Mouse (Mus musculus) heart, adult 9 months (tissue): ENCODE data around the gene Slc17a9.
A peak's percentile ranks its signal among the peaks of the same experiment; 100 is the strongest.

ENCODE experiments used
- DNase-seq, 2 experiments: peaks; one replicate each; pipeline ENCODE4 v3.0.0; 2022; ENCODE audit warnings: low spot score in 2 of 2

Slc17a9 gene

DNA sequence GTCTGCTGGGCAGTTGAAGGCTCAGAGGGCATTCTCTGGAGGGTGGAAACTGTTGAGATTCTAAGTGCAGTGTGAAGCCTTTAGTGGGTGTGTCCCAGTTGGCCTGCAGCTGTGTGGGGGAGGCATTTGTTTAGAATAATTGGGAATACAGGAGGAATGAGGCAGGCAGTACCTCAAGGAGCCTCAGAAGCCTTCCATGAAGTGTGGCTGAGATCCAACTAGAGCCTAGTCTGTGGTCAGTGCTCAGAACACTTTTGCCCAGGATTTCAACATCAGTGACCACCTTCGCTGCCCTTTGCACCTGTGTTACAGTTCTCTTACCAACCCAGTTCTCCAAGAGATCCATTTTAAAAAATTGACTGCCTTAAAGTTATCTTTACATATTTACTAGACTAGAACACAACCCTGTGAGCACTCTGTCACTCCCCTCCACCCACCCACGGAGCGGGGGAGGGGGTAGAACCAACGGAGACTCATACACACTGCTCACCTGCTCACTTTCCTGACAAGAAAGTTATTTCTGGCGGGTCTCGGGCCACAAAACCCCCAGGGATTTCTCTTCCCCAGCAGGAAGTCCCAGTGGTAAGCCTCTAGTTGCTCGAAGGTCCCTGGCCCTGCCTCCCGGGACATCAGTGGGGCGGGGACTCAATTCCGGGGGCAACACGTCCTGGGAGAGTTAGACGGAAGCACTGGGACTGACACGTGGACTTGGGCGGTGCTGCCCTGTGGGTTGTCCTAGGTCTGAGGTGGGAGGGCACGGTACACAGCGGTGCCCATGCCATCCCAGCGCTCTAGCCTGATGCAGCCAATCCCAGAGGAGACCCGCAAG is at the start of gene Slc17a9:
Gene Slc17a9 (plus strand): TSS at position 679 of the 829 bp plus-strand sequence.
- peak; percentile 60 to 75 for DNase-seq

DNA sequence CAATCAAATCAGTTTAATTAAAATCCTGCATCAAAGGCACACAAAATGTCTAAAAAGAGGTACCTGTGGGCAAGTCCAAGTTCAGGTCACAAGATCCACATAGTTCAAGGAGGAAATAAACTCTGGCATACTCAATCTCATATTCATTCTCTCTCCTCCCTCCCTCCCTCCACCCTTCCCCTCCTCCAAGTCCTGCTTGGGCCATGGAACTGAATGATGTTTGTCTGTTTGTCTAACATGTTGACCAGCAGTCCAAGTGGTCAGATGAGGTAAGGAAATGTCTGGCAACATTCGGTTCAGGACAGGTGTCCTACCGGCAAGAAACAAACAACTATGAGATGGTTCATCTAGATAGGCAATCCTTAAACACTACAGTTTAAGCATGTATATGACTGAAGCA is 48.4 kb upstream of the Slc17a9 start:
- DNase-seq, result no peak

DNA sequence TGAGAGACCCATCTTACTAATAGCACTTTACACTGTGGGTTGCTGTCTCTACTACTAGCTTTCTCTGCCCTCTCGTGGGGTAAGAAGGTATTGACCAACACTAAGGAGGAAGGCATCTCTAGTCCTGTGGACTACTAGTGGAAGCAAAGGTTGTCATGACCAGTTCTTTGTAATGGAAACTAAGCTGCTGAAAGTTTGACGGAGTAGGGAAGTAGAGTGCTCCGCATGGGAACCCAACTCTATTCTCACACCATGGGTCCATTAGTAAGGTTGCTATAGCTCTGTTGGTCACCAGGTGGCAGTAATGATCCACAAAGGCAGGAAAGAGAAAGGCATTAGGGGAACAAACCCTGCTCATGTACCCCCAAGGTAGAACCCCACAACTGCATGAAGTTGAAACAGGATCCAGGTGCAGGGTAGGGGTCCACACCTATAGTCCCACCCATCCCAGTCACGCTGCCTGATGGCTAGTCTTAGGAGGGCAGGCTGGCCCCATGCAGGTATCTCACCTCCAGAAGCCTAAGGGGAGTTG is 46.4 kb upstream of the Slc17a9 start:
- DNase-seq, result peak; percentile 58 to 71

DNA sequence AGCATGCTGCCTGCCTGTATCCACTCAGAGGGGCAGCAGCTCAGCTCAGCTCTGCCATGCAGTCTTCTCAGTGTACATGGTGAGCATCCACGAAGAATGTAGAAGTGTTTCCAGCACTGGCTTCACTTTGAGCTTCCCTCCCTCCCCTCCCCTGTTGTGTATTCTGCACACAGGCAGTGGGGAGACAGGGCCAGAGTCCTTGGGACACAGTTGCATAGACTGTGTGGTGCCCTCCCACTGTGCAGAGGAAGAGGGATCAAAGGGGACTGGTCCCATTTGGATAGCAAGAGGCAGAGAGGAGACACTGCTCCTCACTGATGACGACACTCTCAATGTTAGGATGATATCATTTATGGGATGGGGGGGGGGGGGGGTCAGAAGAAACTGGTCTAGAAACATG is 43.8 kb upstream of the Slc17a9 start:
- DNase-seq, result no peak

DNA sequence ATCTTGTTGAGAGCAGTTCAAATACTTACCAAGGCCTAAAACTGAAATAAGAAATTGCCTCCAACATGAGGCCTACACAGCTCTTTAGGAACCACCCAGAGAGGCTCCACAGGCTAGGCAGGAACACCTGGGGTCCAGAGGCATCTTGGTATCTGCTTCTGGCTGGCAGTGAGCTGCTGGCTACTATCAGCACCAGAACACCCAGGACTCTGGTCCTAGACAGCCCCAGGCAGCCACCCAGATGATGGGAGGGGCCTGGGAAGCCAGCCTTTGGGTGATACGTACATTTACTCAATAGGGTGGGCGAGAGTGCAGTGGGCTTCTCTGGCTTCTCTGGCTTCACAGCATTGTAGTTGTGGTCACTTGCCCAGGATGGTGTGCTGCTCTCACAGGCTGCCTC is 41.5 kb upstream of the Slc17a9 start:
- no peak for DNase-seq

DNA sequence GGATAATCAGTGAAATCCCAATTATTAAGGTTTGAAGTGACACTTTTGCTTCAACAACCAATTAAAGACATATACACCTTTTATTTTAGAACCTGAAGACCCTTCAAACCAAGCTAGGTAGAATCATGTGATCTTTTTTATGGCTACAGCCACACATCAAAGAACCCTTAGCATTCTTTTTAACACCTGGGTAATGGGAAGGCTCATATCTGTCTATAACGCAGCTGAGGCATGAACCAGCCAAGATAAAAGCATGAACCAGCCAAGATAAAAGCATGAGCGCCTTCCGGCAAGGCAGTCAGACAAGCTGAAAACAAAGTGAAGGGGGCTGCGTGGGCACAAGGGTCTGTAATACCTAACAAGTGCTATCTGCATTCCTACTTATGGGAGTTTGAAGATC is 41.0 kb upstream of the Slc17a9 start:
- DNase-seq, result no peak

DNA sequence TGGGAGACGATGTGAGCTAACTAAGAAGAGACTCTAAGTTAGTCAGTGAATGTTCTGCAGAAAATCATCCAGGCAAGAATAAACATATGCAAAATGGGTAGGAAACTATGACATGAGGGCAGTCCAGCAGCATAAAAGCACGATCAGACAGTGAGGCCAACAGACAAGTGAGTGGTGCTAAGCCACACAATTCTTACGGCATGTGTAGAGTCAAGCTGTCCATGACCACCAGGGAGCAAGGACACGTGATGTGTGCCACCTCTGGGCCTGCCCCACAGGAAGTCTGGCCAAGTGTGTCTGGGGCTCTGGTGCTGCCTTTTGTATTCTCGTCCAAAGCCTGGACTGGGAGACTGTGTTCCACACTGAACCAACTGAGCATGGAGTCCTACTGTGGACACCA is 35.2 kb upstream of the Slc17a9 start:
- no peak for DNase-seq

DNA sequence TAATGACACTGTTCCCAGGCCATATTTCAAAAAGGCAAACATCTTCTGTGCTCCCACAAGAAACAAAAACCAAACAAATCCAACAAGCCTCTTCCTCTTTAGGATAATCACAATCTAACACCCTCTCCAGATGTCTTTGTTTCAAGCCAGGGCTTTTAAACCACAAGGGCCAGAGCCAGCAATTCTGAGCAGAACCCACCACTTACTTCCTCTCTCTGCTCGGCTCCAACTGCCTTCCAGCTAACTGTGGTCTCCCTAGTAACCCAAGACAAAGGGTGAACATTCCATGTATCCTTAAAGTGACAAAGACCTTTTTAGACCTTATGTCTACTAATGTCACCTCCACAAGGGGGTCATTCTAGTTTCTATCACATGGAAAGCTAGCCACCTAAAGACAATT is 32.4 kb upstream of the Slc17a9 start:
- DNase-seq, result peak; percentile 43 to 74

DNA sequence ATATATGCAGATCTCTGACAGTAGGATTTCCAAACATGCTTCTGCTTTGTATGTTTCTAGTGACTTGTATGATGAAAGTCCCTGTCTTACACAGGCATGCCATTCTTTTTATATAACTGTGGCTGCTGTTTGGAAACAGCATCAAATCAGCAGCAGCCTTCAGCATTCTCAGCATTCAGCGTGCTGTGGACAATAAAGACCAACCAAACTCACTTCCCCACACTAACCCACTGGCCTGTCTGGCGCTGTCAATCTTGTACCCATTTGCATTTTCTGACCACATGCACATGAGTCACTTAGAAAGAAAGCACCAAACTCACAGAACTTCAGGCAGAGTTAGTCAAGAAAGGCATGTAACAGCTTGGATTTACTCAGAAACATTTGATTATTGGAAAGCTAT is 29.9 kb upstream of the Slc17a9 start:
- DNase-seq, result peak in 1 of 2 experiments; percentile 13

DNA sequence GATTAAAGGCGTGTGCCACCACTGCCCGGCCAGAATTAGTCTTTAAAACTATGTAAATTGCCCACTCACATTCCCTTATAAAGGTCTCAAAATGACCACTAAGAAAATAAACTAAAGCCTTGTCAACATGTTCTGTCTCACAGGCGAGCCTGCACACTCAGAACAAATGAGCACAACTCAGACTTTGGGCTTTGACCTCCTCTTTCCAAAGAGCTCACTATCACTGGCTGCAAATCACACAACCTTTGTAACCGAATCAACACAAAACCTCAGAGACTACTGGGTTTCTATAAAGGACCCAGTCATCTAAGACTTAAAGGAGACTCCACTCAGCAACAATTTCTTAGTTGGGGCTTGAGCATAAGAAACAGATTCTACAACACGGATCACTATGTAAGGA is 24.6 kb upstream of the Slc17a9 start:
- DNase-seq, result no peak

DNA sequence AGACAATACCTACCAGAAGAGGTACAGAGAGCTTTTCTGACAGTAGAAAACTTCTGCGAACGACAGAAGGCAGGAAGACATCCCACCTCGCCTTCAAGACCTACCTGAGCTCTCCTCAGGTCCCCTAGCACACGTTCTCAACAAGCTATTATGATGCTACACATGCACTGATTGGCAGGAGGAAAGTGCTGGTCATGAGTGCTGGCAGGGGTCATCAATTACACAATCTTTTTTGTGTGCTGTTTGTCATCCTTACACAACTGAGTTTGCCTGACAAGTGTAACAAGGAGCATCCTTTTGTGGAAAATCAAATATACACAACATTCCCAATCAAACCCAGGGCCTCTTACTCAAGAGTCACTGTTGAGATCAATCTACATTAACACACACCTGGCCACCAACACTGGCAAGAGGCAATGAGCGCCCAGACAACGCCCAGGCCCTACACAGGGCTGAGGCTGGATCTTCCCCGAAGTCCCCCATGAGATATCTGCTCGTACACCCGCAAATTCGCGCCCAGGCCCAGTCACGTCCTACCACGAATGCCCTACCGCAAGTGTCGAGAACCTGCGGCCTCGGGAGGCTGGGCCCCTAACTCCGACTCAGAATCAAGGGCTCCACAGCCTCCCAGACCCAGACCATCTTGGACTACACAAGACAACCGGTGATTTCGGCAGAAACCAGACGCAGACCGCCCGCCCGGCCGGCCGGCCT is 23.9 kb upstream of the Slc17a9 start:
- DNase-seq, result peak in 1 of 2 experiments; percentile 31

DNA sequence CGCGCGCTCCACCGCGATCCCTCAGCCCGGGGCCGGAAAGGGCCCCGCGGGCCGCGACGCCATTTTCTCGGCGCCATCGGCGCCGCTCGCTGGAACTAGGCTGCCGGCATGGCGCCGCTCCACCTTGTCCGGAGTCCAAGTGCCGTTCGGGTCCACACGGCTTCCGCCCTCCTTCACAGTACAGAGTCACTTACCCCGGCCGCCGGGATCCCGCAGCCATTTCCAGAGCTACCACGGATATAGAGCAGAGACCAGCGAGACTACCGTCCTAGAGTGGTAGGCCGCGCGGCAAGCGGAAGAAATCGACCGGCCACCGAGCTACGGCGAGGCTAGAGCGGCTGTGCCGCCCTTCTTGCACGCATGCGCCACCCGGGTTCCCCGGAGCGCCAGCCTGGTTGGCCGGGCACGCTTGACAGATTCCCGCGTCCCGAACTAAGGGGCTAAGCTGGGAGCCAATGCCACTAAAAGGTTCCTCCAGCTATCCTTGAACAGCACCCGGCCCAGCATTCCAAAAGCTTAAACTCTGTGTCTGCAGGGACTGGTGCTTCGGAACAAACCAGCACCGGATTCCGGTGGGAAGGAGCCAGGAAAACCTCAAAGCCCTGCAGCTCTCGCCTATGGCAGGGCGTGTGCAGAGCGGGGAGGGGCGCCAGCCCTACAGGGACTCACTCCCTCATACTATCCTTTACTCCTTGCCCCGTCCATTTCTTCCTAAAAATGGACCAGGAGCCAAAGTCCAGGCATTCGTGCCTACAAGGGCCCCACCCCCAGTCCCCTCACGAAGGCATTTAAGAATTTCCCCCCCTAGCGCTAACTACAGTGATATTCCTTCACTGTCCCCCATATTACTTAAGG is 23.1 kb upstream of the Slc17a9 start:
- DNase-seq, result peak; percentile 92

DNA sequence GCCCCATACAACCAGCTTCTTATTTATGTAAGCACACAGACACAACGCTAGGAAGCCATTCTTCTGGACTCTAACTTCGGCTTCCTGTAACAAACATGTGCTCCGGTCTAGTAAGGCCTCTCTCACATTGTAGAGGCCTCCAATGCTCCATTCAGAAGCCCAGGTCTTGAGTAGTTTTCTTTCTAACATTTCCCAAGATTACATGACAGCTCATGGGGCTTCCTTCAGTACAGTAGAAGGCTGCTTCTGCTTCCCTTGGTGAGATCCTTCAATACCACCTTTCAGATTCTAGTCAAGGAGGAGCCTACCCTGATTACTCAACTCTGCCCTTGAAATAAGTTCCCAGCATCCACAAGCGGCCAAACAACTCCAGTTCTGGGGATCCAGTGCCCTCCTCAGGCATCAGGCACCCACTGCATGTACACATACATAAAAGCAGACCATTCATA is 22.3 kb upstream of the Slc17a9 start:
- DNase-seq, result no peak

DNA sequence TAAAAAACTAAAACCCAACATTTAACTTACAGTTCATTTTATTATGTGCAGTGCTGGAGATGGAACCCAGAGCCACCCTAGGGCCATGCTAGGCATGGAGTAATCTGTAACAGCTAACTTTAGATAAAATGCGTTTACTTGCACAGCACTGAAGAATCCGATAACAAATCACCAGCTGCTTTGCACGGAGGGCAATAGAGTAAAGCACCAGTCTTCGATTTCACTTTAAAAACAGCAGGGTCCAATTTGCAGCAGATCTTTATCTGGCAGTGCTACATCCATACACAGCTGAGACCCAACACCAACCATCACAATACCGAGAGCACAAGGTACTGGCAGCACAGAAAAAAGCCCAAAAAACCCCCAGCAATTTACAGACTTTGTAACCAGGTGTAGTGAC is 21.9 kb upstream of the Slc17a9 start:
- no peak for DNase-seq

DNA sequence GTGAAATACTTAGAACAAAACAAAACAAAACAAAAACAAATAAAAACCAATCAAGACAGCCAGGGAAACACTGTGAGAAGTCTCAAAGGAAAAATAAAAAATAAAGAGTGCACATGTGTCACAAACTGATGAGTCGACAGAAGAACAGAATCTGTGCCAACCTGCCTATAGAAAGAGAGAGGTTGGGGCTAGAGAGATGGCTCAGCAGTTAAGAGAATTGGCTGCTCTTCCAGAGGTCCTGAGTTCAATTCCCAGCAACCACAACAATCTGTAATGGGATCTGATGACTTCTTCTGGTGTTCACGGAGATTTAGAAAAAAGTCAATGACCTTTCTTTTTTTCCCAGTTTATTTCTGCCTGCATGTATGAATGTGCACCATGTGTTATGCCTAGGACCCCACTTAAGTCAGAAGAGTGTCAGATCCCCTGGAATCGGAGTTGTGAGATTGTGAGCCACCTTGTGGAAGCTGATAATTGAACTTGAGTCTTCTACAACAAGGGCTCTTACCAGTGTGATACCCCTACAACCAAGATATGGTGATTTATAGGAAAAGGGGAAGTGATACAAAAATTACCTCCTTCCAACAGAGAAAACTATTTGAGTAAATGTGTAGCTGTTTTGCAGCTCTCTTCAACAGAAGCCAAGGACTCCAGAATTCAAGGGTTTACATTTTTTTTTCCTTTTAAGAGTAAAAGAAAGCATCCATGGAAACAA is 21.3 kb upstream of the Slc17a9 start:
- no peak for DNase-seq

DNA sequence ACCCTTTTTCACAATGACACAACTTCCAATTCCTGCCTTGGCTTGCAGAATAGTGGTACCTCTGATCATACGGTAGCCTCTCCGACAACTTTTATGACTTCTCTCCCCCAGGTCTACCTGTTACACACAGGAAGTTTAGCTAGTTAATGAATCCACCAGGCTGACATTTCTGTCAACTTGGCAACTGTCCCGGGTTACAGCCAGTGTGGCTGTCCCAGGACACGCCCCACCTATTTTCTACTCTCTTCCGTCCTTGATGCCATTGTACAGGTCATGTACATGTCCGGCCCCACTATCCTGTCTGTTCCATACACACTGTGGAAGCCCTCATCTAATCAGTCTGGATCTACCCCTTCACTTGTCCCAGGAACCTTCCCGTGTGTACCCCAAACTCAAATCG is 20.5 kb upstream of the Slc17a9 start:
- peak; percentile 80 to 83 for DNase-seq

DNA sequence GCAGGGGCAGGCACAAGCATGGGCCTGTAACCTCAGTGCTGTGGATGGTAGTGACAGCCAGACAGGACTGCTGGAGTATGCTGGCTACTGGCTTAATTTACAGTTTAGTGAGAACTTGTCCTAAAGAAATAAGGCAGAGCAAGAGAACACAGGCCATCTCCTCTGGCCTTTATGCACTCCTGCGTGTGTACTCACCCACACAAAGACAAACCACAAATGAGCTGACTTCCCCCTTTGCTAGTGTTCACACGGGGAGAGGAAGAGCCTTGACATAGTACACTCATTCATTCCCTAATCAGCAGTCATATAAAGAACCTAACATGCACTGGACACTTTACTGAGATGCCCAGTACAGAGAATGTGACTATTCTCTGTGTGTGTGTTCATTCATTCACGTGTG is 20.0 kb upstream of the Slc17a9 start:
- no peak for DNase-seq

DNA sequence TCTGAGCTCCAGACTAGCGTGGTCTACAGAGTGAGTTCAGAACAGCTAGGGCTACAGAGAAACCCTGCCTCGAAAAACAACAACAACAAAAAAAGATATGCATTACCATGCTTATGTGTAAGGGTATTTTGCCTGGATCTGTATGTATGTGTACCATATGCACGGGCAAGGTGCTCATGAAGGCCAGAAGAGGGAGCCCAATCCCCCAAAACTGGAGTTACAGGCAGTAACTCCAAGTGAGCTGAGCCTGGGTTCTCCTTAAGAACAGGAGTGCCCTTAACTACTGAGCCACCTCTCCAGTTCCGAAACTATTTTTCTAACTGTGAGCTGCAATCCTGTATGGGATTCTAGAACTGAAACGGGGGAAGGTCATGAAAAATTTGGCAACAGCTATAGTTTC is 19.1 kb upstream of the Slc17a9 start:
- no peak for DNase-seq

DNA sequence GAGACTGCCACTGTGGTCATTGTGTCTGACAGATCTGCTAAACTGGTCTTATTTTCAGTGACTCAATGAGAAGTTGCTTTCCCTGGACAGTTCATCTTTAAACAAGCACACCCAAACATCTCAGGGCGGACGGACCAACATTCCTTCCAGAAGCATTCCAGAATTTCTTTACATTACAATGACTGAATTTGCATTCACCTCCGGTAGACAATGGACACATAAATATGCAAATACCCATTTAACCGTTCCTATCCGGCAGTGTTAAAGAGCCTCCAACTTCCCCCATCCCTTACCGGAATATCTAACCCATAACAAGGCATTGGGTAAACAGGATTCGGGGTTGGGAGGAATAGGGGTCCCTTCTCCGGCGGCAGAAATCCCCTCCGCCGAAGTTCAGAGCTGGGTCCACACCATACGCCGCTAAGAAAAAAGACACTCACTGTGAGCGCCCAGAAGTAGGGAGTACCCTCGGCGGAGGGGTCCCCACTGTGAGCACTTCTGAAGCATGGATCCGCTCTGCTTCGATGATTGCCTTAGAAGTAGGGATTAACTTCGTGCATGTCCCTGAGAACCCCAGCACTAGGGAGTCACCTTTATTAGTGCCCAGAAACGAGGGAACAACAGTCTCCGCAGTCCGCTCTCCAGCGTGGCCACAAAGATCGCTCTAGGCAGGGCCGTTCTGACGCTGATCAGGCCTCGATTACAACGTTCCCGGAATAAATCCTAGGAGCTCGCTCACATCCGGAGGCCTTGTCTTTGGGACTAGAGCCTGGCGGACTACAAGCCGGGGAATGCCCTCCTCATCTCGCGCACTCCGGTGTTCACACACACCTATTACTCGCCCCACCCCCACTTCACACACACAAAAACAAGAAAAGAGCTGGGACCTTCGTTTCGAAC is 15.8 kb upstream of the Slc17a9 start:
- DNase-seq, result no peak

DNA sequence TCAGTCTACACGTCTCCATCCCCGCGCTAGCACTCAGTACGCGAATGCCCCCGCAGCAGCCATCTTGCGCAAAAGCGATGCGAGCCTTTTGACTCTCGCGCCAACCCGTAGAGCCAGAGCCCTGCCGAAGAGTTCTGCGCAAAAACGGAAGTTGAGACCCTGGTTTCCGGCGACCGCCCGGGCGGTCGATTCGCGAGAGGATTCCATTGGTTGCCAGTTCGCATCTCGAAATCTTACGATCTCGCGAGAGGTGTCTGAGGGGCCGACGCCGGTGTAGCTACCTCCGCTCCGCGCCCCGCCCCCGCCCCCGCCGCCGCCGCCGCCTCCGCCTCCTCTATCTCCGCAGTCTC is 15.2 kb upstream of the Slc17a9 start, which contains the start of the genes Dido1 and Gid8:
Gene Dido1 (minus strand): TSS at position 77 of the 350 bp plus-strand sequence.
Gene Gid8 (plus strand): TSS at position 195 of the 350 bp plus-strand sequence.
- peak; percentile 96 to 97 for DNase-seq
